Mouse (Mus musculus) natural killer cell, adult 2 months (primary cell): ENCODE data around the gene Klk1b26.
"Not testable (repeated sequence)": the region's sequence is repeated elsewhere in the genome, so short reads cannot be mapped to it uniquely, and the experiment has no call there.

Experiments
- DNase-seq, 2 experiments: peaks; one replicate each; pipeline ENCODE4 v3.0.0; 2022; ENCODE audit warnings: low spot score in 2 of 2

Gene Klk1b26

DNA sequence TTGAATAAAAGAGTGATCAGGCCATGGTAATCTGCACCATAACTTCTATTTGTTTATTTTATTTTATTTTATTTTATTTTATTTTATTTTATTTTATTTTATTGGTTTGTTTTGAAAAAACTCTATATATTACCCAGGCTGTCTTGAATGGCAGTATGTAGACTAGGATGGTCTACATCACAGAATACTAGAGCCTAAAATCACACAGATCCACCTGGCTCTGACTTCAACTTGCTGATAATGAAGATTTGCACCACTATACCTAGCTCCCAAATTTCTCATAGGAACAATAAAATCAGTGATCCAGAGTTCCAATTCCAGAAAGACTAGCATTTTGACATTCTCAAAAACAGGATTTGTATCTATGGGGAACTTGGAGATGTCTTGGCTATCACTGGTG is at the start of gene Klk1b26:
TSS of gene Klk1b26 (plus strand) at position 301 of the 400 bp plus-strand sequence.
- DNase-seq, result not testable (repeated sequence)

GRCm38 (mm10) chr7:43966451-43966850 is 45.5 kb upstream of the Klk1b26 start, which contains the start of gene Klk1b1:
Gene Klk1b1 (plus strand): TSS chr7:43966751.
- DNase-seq, result no peak

- no peak for DNase-seq
These were observed 44.9 kb upstream of the Klk1b26 start for GRCm38 (mm10) chr7:43967058-43967457.

GRCm38 (mm10) chr7:43967612-43968011 is 44.4 kb upstream of the Klk1b26 start:
- DNase-seq, result no peak

DNA sequence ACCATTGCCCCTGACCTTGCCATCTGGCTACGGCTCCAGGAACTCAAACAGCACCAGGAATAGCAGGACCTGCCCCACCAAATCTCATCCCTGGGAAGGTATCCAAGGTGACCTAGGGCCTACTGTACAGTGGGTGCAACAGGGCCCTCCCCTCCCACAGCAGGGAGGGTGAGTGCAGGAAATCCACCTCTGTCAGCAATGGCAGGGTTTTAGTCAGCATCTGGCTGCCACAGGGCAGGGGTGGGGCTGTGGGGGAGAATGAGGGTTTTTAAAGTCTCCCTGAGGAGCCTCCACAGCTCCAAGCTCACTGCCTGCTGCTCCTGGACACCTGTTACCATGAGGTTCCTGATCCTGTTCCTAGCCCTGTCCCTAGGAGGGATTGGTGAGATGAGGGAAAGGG is 36.2 kb upstream of the Klk1b26 start, which contains the start of gene Klk1b9:
TSS of gene Klk1b9 (plus strand) at position 301 of the 400 bp plus-strand sequence.
- DNase-seq, result not testable (repeated sequence)

- DNase-seq, result no peak
These were observed 26.3 kb upstream of the Klk1b26 start for GRCm38 (mm10) chr7:43985657-43986056.

DNA sequence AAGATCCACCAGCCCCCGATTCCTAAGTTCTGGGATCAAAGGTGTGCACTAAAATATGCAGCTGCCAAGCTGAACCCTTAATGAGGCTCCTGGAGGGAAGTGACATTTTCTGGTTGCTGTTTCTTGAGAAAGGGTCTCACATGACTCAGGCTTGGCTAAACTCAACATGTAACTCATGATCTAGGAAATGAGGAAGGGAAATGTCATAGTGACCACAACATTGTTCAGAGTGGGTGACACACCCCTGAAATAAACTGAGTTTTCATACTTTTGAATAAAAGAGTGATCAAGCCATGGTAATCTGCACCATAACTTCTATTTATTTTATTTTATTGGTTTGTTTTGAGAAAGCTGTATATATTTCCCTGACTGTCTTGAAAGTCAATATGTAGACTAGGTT is 17.1 kb upstream of the Klk1b26 start:
- not testable (repeated sequence) for DNase-seq

GRCm38 (mm10) chr7:43995577-43995976 is 16.4 kb upstream of the Klk1b26 start, which contains the start of gene Klk1b11:
Gene Klk1b11 (plus strand): TSS chr7:43995877.
- DNase-seq, result not testable (repeated sequence)

GRCm38 (mm10) chr7:44004847-44005246 is 7.1 kb upstream of the Klk1b26 start:
- no peak for DNase-seq

GRCm38 (mm10) chr7:44014666-44015065 is 2.7 kb downstream of the Klk1b26 start:
- not testable (repeated sequence) for DNase-seq

- no peak for DNase-seq
These were observed 3.1 kb downstream of the Klk1b26 start for GRCm38 (mm10) chr7:44015071-44015470.

DNA sequence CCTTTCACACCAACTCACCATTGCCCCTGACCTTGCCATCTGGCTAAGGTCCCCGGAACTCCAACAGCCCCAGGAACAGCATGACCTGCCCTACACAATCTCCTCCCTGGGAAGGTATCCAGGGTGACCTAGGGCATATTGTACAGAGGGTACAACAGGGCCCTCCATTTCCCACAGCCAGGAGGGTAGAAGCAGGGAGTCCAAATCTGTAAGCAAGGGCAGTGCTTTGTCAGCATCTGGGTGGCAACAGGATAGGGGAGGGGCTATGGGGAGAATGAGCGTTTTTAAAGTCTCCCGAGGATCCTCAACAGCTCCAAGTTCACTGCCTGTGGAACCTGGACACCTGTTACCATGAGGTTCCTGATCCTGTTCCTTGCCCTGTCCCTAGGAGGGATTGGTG is 40.0 kb downstream of the Klk1b26 start, which contains the start of gene Klk1b27:
TSS of gene Klk1b27 (plus strand) at position 301 of the 400 bp plus-strand sequence.
- not testable (repeated sequence) for DNase-seq
